Mouse (Mus musculus) thymus, adult 2 months (tissue): ENCODE results near the gene Dnajc5.

Source experiments
- CTCF ChIP-seq: fragments of 200-500 bp; IDR thresholded peaks from 2 replicates; pipeline ENCODE4 v1.5.1; 2012; ENCODE audit warnings: mild to moderate bottlenecking, control low read depth, low read length, moderate library complexity, borderline replicate concordance; ENCODE audit not compliant: control insufficient read depth, poor library complexity, insufficient read depth; ENCODE audit errors: extremely low read depth
- POLR2A ChIP-seq: fragments of 200-500 bp; IDR thresholded peaks from 2 replicates; pipeline ENCODE4 v1.6.1; 2012; ENCODE audit warnings: mild to moderate bottlenecking, low read length, control low read depth, moderate library complexity; ENCODE audit not compliant: control insufficient read depth, poor library complexity, insufficient read depth; ENCODE audit errors: extremely low read depth

DNA sequence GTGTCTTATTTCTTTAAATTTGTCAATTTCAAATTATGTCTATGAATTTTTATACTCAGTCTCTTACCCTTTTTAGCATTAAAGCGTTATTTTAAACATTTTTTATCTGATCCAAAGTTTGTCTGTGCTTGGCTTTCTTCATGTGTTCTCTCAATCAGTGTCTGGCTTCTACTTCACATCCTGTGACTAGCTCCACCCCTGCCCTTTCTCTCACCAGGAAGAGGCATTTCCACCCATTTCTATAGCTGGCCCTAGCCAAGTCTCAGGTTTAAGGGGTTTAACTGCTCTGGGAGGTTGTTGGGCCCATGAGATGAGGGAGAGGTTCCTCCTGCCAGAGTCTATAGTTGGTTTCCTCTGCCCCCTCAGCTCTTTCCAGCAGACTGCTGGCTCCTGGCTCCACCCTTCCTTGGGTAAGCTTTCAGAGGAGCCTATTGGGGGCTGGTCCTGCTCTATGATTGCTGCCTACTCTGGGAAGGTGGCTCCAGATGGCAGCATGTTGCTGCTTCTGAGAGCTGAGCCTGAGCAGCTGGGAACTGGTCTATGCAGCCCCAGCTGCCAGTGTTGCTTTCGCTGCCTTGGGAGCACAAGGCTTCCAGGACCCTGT is 17.3 kb downstream of the Dnajc5 start:
- no peak for TF ChIP-seq POLR2A
- TF ChIP-seq CTCF = no peak
